Mouse (Mus musculus): ENCODE measurements at regions not wholly inside any gene's neighbourhood (a gene's known extent, or its start where the extent isn't known, plus 50 kb on each side); places are given as distances from the start of the nearest gene placed in this dataset.

DNA sequence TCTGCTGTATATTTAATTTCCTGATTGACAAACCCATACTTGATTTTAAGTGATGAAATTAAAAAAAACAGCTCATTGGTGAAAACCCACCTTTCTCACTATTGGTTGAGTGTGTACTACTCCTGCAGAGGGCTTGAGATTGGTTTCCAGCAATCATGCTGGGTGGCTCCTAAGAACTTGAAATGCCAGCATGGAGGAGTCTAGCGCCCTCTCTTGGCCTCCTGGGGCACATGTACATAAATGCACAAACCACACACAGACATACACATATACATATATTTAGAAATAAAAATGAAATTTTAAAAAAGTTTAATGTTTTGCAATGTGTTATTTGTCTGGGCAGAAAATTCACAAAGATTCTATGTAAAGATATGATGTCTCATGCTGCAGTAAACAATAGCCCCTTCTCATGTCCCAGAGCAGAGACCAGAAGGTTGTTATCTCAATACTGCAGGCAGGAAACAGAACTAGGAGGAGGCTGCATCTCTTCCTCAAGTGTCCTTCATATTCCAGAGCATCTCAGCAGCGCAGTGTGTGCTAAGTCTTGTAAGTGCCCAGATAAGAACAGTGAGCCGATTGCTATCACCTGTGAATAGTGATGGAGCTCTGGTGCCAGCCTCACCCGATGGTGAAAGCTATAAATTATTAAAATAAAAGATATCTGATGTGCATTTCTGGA lies 108.4 kb upstream of the Fbxo11 start:
- no peak for DNase-seq (ENCODE audit: low spot score in 2 of 2)

DNA sequence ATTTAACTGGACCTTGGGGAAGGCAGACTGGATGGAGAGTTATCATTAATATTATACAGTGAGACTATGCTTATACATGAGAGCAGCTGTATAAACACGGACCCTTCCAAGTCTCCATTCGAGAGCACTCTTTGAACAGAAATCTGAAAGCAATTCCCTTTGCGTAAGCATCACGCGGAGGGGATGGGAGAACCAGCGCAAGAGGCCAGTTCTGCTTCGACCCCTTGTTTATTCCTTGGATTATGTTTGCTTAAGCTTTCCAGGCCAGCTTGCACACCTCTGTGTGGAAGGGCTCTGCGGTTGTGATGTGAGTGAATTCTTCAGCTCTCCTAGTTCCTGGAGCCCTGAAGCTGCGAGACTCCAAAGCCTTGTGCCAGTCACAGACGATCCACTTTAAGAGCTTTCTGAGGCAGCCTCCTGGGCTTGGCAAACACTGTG lies 109.2 kb upstream of the Fbxo11 start:
- DNase-seq (ENCODE audit: low spot score in 2 of 2): no peak

DNA sequence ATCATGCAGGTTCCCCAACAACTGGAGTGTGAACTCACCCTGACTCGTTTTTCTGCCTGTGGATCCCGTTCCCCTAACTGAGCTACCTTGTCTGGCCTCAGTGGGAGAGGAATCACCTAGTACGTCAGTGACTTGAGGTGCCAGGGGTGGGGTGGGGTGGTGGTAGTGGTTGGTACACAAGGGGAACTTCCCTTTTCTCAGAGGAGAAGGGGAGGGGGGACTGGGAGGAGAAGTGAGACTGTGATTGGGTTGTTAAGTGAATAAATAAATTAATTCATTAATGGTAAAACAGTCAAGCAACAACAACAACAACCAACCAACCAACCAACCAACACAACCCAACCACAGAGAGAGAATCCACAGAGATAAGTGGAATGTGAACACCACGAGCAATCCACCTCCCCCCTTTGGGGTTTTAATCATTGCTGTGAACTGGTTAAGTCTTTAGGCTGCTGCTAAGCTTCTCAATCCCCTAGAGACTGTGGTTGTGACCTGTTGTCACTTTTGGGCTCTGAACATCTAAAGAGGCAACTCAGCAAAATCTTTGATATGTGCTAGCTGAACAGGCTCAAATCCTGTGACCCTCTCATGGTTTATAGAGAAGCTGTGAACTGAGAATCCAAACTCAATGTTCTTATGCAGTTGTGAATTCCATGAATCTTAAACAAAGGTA lies 111.0 kb upstream of the Fbxo11 start:
- no peak for DNase-seq (ENCODE audit: low spot score in 2 of 2)

DNA sequence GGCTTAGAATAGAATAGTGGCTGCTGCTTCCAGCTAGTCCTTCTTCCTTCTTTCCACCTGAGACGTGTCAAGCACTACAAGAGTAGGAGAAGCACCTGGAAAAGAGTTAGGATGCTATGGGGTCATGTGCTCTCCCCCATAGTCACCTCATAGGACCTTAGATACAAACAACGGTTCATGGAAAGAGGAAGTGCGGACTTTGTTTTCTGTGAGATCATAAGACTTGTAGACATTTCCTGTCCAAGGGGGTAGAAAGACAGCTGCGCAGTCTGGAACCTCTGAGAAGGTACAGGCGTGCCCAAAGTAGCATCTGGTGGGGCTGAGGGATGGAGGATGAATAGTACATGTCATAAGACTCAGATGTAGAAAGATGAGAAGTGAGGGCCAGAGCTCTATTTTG lies 125.6 kb upstream of the Fbxo11 start:
- DNase-seq (ENCODE audit: low spot score in 2 of 2): no peak

DNA sequence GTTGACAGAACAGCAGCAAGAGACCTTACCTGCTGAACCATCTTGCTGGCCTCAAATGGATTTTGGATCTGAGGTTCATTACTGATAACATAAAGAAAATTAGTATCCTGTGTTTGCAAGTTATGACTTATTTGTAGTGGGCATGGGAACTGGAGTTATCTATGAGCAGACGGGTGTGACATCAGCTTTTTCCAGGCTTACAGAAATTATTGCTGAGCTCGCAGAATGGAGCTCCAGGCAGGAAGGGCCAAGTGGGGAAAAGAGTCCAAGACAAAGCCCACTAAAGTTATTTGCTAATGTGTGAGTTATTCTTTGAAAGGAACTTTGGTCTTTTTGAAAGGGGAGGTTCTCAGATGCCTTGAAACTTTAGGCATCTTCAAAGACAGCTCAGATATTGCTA lies 126.4 kb upstream of the Fbxo11 start:
- DNase-seq (ENCODE audit: low spot score in 2 of 2): no peak

DNA sequence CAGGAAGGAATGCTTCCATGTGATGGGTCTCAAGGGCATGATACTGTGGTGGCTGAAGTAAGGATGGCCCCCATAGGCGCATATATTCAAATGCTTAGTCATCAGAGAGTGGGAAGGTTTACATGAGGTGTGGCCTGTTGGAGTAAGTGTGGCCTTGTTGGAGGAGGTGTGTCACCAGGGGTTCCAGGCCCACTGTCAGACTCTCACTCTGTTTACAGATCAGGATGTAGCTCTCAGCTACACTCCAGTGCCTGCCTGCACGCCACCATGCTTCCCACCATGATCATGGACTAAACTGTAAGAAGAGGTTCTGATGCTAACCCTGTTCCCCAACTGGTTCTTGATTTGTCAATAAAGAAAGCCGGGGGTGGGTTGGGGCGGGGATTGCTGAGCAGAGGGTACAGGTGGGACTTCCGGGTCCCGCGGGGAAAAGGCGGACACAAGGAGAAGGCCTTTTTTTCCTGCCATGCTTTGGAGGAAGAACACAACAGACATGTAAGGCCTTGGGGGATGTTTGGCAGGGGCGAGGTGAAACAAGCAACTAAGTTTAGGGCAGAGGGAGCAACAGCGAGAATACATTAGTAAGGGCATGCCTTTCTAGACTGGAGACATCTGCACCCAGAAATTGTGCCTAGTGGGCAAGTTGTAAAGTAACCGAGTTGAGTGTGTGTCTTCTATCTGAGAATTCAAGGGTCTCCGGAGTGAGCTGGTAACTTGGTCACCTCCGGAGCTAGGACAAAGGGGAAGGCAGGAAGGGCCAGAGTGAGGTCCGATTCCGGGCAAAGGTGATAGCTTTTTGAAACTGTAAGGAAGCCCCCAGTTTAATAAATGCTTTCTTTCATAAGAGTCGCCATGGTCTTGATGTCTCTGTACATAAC lies 127.1 kb upstream of the Fbxo11 start:
- DNase-seq (ENCODE audit: low spot score in 2 of 2): no peak

DNA sequence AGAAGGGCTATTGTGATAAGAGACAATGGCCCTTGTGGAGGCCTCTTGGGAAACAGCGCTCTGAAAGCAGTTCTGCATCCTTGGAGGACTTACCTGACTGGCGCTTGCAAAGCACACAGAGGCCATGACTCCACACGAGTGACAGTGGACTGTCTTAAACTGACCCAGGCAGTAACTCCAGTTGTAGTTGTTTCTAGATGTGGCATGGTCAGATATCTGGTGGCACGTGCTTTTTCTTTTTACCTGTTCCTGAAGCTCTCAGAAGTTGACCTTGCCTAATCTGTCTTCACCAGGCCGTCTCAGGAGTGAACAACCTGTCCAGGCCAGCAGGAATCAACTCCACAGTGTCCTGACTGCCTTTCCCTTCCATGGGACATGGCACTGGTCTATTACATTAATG lies 129.6 kb upstream of the Fbxo11 start:
- DNase-seq (ENCODE audit: low spot score in 2 of 2): no peak

DNA sequence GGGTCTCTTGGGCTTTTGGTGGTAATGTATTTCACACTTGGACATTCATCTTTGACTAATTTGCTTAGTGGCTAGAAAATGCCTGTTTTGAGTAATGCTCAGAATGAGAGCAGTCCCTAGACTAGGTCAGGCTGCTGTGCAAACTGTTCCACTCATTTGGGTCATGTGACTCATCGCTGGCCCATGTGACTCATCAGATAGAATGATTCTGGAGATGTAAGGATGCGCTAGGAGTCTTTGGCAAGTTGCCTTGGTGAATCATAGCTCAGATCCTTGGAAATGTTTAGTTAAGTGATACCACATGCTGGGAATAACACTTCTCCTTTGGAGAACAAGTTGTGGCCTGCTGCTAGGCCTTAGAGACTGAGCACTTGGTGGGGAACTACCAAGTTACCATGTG lies 130.2 kb upstream of the Fbxo11 start:
- peak; percentile 25 to 60 for DNase-seq (ENCODE audit: low spot score in 2 of 2)

DNA sequence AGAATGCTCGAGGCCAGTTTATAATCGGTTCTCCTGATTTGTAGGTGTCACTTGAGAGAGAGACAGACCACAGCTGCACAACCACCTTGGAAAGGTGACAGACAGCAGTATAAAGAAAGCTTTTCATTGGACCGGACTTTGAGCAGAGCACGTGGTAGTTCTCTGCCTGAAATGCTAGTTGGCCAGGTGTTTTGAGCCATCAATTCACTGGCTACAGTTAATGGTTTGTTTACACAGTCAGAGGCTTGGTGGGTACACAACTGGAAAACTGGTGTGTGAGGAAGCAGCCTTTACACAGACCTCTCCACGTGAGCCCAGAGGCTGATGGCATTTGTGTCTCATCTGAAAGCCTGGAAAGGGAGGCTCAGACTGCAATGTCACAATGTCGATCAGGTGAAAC lies 130.8 kb upstream of the Fbxo11 start:
- no peak for DNase-seq (ENCODE audit: low spot score in 2 of 2)

DNA sequence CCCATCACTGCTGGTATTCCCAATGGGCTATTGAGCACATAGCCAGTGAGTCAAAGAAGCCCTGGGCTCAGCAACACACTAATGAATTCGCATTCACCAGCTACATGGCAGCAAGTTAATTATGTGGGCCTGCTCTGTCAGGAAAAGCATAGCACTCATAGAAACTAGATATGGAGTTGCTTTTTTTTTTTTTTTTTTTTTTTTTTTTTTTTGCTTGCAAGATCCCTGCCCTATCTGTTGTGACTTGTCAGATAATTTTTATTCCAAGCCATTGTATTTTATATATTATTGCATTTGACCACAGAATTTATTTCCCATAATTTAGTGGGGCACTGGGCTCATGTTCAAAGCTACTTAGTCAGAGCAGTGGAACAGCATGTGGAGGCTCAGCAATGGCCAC lies 131.2 kb upstream of the Fbxo11 start:
- DNase-seq (ENCODE audit: low spot score in 2 of 2): no peak

DNA sequence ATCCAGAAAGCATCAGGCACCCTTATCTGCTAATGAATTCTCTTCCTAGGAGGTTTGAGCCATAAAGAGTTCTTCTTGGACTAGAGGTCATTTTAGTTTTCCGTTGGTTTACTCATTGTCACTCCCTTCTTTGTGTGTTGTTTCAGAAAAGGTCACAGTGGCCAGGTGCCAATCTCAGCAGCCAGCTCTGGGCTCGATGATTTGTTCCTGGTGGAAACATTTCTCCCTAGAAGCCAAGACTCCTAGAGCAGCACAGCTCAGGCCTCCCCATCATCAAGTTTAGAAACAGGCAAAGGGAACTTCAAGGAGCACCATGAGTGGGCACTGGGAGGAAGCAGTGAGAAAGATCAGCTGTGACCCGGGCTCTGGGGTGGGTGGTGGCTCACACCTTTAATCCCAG lies 132.3 kb upstream of the Fbxo11 start:
- peak in 1 of 2 experiments; percentile 52 for DNase-seq (ENCODE audit: low spot score in 2 of 2)

DNA sequence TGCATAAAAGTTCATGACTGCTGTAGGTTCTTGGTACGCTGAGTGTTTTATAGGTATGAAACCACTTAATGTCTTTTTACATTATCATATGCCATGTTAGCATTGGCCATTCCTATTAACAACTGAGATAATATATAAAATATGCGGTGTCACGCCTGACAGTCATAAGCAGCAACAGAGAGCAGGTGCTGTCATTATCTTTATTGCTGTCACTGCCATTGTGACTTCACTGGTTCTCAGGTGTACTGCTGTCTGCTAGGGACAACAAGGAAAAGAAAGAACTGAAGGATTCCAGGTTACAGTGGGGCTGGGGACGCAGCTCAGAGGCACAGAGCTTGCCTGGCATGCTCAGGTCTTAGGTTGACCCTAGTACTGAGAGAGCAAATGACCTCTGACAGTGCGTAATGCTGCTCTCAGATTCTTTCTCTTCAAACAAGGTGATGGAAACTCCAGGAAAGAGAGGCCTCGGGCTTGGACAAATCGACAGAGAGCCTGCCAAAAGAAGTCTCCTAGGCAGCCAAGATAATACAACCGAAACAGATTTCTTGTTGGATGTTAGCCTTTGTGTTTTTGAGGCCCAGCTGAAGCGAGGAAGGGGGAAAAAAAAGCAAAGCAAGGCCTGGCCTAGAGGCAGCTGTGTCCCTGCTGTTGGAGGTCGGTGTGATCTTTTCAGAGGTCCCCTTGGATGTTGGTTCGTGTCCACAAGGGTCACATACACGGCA lies 136.3 kb upstream of the Fbxo11 start:
- no peak for DNase-seq (ENCODE audit: low spot score in 2 of 2)

DNA sequence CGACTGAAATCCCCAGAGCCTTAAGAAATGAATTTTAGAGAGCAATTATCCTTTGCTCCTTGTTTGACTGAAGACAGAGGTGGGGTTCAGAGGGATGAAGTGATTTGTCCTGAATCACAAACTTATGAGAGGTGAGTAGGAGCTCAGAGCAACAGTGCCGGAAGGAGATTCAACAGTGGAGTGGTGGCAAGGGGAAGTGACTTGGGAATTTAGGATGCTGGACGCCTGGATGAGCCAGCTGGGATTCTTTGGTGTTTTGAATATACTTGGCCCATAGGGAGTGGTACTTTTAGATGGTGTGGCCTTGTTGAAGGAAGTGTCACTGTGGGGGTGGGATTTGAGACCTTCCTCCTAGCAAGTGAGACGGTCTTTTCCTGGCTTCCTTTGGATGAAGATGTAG lies 137.1 kb upstream of the Fbxo11 start:
- DNase-seq (ENCODE audit: low spot score in 2 of 2): no peak

DNA sequence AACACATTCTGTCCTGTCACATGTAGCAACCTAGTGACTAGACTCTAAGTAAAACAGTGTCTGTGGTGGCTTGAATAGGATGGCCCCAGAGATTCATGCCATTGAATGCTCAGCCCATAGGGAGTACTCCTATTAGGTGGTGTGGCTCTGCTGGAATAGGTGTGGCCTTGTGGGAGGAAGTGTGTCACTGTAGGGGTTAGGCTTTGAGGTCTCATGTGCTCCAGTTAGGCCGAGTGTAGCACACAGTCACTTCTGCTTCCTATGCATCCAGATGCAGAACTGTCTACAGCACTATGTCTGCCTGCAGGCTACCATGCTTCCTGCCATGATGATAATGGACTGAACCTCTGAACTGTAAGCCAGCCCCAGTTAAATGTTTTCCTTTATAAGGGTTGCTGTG lies 144.5 kb upstream of the Fbxo11 start:
- DNase-seq (ENCODE audit: low spot score in 2 of 2): no peak

DNA sequence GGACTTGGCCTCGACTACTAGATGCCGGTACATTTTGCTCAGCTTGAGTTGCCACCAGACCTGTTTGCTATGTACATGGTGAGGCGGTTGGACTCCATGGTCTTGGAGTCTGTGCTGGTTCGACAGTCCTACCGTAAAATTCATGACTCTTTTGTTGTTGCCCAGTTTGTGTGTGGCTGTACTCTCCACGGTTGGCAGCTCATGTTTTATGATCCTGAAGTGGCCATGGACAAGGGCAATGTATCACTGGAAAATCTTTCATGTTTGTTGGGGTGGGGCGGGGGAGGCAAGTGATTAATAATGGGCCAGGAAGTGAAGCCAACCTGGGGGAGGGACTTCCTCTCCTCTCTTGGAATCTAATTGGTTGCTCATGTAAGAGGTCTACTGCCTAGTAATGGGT lies 147.0 kb upstream of the Fbxo11 start:
- no peak for DNase-seq (ENCODE audit: low spot score in 2 of 2)

DNA sequence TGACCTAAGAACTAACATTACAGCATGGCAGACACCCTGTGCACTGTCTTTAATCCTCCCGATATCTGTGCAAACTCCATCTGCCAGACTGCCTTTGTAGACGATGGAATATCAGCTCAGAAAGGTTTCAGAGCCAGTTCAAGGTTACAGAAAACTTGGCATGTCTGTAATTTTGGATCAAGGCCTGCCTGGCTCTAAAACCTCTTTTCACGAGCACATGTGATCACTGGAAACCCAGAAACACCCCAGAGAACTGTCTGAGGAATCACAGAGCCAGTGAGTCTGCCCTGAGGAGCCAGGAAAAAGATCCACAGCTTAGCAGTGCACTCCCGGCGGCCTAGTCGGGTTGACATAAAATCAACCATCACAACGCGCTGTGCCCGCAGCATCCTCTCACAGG lies 149.7 kb upstream of the Fbxo11 start:
- peak in 1 of 2 experiments; percentile 37 for DNase-seq (ENCODE audit: low spot score in 2 of 2)

DNA sequence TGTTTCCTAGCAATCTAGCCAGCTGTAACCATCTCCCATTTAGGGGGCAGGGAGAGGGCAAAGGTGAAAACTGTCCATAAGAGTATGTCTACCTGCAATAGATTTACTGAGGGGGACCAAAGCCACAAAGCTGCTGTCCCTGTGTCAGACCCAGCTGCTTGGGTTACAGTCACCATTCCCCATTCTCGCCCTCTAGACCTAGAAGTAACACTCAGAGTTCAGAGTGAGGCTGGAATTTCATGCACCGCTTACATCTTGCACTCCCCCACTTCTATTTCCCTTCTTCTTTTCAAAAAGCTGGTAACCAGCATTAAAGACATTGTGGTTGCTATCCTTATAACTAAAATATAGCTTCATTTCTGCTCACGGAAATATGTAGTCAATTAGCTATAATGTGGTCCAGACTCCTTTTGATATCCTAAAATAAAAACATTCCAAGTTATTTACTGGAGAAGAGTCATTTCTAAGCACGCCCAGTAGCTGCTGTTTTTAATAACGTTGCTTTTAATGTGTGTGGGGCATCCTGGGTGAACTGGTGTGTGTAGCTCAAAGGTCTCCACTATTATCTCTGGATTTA lies 157.4 kb upstream of the Fbxo11 start:
- no peak for DNase-seq (ENCODE audit: low spot score in 2 of 2)

DNA sequence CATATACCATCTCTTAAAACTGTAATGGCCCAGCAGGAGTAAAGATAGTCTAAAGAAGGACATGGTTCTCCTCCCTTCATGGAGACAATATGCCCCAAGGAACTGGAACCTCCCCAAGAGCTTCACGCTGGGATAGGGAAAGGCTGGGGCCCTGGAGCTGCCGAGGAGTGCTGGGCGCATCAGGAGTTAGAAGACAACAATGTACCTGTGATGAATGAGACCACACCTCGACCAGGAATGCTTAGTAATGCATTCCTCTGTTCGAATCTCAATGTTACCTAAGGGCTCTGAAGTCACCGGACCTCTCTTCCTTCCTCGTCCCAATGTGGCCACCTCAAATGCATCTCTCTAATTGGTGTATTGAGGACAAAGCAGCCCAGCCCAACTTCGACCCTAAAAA lies 175.4 kb upstream of the Fbxo11 start:
- no peak for DNase-seq (ENCODE audit: low spot score in 2 of 2)

DNA sequence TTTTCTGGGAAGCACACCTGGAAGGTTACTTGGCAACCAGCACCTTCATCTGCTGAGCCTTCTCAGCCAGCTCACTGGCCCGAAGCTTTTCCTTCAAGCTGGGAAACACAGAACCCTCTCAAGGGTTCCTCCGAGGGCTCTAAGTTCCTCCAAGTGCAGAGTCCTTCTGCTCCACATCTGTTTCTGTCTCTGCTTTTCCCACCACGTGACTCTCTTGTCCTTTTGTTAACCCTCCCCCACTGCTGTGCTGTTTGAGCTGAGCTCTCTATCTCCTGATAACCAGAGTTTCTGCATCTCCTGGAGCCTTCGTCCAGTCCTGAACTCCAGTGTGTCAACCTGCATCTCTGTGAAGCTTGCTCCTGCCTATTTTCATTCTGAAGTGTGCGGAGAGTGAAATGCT lies 183.5 kb upstream of the Fbxo11 start:
- no peak for DNase-seq (ENCODE audit: low spot score in 2 of 2)

DNA sequence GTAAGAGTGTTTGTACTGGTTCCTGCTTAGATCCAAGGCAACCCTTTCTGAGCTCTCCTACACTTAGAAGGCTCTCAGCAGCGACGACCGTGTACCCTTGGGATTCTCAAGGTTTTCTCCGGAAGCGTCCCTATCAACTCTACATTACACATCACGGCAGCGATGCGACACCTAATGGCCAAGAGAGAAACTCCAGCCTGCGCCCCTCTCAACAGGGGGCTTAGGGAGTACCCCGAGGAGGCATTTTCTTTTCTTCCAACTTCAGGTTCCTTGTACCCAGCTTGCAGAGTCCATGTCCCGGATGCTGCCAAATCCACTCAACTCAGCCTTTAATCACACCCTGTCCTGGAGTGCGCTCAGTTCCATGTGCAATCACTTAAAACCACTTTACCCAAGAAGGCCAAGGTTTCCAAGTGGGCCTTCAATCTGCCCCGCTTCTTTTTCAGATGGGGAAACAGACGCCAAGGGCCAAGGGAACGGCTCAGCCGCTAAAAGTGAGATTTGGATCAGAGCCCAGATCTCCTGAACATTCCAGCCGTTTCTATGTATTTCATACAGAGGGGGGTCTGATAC lies 186.9 kb upstream of the Fbxo11 start:
- DNase-seq (ENCODE audit: low spot score in 2 of 2): peak; percentile 42 to 61

Measured in gastrocnemius, postnatal 4 days (tissue).